Comparison of ENCODE assay signal across 8 mouse cellular contexts in the genomic region with DNA sequence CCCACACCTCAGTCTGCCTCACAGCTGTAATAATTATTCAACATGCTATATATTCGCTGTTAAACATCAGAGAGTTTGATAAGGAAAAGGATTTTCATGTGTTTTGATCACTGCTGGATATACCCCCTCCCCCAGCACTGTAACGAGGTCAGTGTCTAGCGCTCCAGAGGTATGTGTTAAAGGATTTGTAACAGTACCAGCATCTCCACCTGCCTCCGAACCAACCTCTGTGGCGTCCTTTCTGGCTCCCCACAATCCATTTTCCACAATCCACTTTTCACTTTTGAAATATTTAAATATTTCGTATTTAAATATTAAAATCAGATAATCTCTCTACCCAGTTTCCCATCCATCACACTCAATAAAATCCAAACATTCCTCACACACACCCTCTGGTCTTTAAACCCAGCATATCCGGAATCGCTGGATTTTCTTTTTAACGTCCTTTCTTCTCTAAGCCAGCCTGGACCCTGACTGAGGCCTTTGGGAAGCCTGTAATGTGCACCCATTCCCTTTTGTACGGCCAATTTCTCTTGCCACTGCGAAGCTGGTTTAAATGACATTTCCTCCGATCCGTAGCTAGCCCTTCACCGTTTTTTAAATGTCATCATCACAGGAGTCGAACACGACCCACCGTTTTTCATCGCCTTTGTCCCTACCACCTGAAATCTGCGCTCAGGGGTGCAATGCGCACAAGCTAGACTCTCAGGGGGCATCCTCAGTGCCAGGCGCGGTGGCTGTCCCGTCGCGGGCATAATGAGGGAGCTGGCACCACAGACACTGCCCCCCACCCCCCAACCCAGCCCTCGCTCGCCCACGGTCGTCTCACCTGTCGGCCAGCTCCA. TPM values are rescaled to one million over a fixed set of nuclear protein-coding genes. Genes with fewer than 3 reads are reported as not detected.
DNase-seq lines count a peak whose midpoint lies in the region; ATAC-seq and TF ChIP-seq lines count a peak whose summit lies in the region.

No protein-coding gene starts in this region.

- peak overlapping the region; percentile 97 for H3K9ac ChIP-seq in liver, adult 2 months (ENCODE audit: low read depth, low read length)
- peak overlapping the region; percentile 91 for H3K9ac ChIP-seq in liver, embryonic 14.5 days (replicated peaks)
- peak overlapping the region; percentile 86 for H3K9ac ChIP-seq in stomach, postnatal 0 days (ENCODE audit: low read length)

- H3K9me3 ChIP-seq in liver, embryonic 14.5 days (ENCODE audit: control insufficient read depth, low read length) = no peaks in the 10 kb centered on the region
- no peaks in the 10 kb centered on the region for H3K9me3 ChIP-seq in stomach, postnatal 0 days (ENCODE audit: control insufficient read depth, low read length)

- H3K4me1 ChIP-seq in liver, adult 2 months (ENCODE audit: control insufficient read depth, insufficient read depth, low read length) = peaks cover 5% of the 10 kb centered on the region
- peaks cover 11 to 12% of the 10 kb centered on the region in 2 experiments for H3K4me1 ChIP-seq in liver, embryonic 14.5 days (replicated peaks; ENCODE audit: control insufficient read depth in 2 of 2, insufficient read depth in 2 of 2, low read length in 1 of 2)
- H3K4me1 ChIP-seq in stomach, postnatal 0 days (replicated peaks; ENCODE audit: control insufficient read depth, insufficient read depth) = 0 out of 2 replicates have a peak, but pooled peaks cover 3% of the 10 kb centered on the region

- peak overlapping the region; percentile 82 for H3K4me2 ChIP-seq in liver, embryonic 14.5 days (ENCODE audit: low read depth)
- peak overlapping the region; percentile 99 for H3K4me2 ChIP-seq in stomach, postnatal 0 days (replicated peaks; ENCODE audit: low read depth)

- TF ChIP-seq EP300 in liver, embryonic 14.5 days (IDR thresholded peaks at IDR 0.05; ENCODE audit: low read depth) = no peak
- TF ChIP-seq EP300 in stomach, postnatal 0 days (optimal IDR thresholded peaks at IDR 0.05) = no peak

- TF ChIP-seq POLR2A in liver, adult 2 months (IDR thresholded peaks at IDR 0.05; ENCODE audit: extremely low read depth, insufficient read depth, low read length) = no peak
- TF ChIP-seq POLR2A in brain, embryonic 14.5 days (IDR thresholded peaks at IDR 0.05; ENCODE audit: borderline replicate concordance, extremely low read depth, insufficient read depth, insufficient read length, poor library complexity, severe bottlenecking) = no peak

- no peaks in the 10 kb centered on the region for H3K27me3 ChIP-seq in liver, adult 2 months (ENCODE audit: control insufficient read depth, insufficient read depth, low read length)
- no peaks in the 10 kb centered on the region for H3K27me3 ChIP-seq in liver, embryonic 14.5 days (ENCODE audit: control insufficient read depth, insufficient read depth, low read length)
- H3K27me3 ChIP-seq in stomach, postnatal 0 days (ENCODE audit: control insufficient read depth, insufficient read depth, low read length) = no peaks in the 10 kb centered on the region

- H3K79me2 ChIP-seq in liver, adult 2 months (ENCODE audit: control insufficient read depth, insufficient read depth, low read length) = peaks cover 31% of the 10 kb centered on the region

- H3K36me3 ChIP-seq in liver, adult 2 months (ENCODE audit: control insufficient read depth, insufficient read depth, low read length) = peaks cover 10% of the 10 kb centered on the region
- no peaks in the 10 kb centered on the region for H3K36me3 ChIP-seq in liver, embryonic 14.5 days (replicated peaks; ENCODE audit: control insufficient read depth, insufficient read depth, low read depth)
- H3K36me3 ChIP-seq in stomach, postnatal 0 days (ENCODE audit: control insufficient read depth, insufficient read depth, low read length) = 0 out of 2 replicates have a peak, but pooled peaks cover 3% of the 10 kb centered on the region

- no peak for TF ChIP-seq CTCF in liver, adult 2 months (IDR thresholded peaks at IDR 0.05; ENCODE audit: low read depth, low read length)
- no peak for TF ChIP-seq CTCF in brain, embryonic 14.5 days (IDR thresholded peaks at IDR 0.05; ENCODE audit: borderline replicate concordance, extremely low read depth, insufficient read depth, insufficient read length)
- no peak for TF ChIP-seq CTCF in liver, embryonic 14.5 days (IDR thresholded peaks at IDR 0.05; ENCODE audit: low read depth)
- no peak for TF ChIP-seq CTCF in stomach, postnatal 0 days (IDR thresholded peaks at IDR 0.05; ENCODE audit: low read depth)

- DNase-seq in liver, adult 2 months (ENCODE audit: extremely low read depth, low read depth, low spot score) = no peak
- no peak for DNase-seq in liver
- DNase-seq in brain, embryonic 14.5 days (ENCODE audit: low read depth) = peak; percentile 45
- DNase-seq in forelimb bud, embryonic 11.5 days (ENCODE audit: low read depth, low spot score) = peak; percentile 17
- no peak for DNase-seq in liver, embryonic 14.5 days (ENCODE audit: low read depth in 3 of 3, low spot score in 3 of 3)
- no peak for DNase-seq in stomach, postnatal 0 days (ENCODE audit: low spot score)
- no peak for DNase-seq in testis, postnatal 14 days (ENCODE audit: low spot score)
- no peak for DNase-seq in ovary, postnatal 14 days (ENCODE audit: low spot score)

- H3K4me3 ChIP-seq in liver, adult 2 months (ENCODE audit: insufficient read depth, low read depth, low read length) = peak overlapping the region; percentile 99
- peak overlapping the region; percentile 89 to 91 for H3K4me3 ChIP-seq in liver, embryonic 14.5 days (ENCODE audit: insufficient read depth in 1 of 2, low read depth in 2 of 2, low read length in 2 of 2)
- H3K4me3 ChIP-seq in stomach, postnatal 0 days (ENCODE audit: low read depth, low read length) = peak overlapping the region; percentile 77

- no peak for ATAC-seq in liver, embryonic 14.5 days (ENCODE audit: insufficient read depth)
- ATAC-seq in stomach, postnatal 0 days (ENCODE audit: low FRiP score, low TSS enrichment) = no peak

- H3K27ac ChIP-seq in liver, adult 2 months (replicated peaks; ENCODE audit: insufficient read depth, low read depth, low read length) = no peak overlapping the region
- H3K27ac ChIP-seq in liver, embryonic 14.5 days = no peak overlapping the region
- peak overlapping the region; percentile 86 for H3K27ac ChIP-seq in stomach, postnatal 0 days (replicated peaks)

- 6% methylated on average over 30 of the region's 30 CpGs for WGBS in liver, adult 2 months
- 8% methylated on average over 30 of the region's 30 CpGs for WGBS in liver, embryonic 14.5 days (ENCODE audit: insufficient replicate concordance)
- 3% methylated on average over 30 of the region's 30 CpGs for WGBS in stomach, postnatal 0 days

RNA-seq across cellular contexts. Expression of a gene that starts 1.0 kb away (rescaled TPM):
- 6.9 and 7.6 TPM in 2 replicates for total RNA-seq in liver, adult 2 months (2014; rRNA removed)
- polyA plus RNA-seq in liver, adult 2 months (2012; rRNA removed) = 1.1 and 1.6 TPM in 2 replicates
- 5.4 and 10.7 TPM in 2 replicates for polyA plus RNA-seq in brain, embryonic 14.5 days (2012; rRNA removed)
- polyA plus RNA-seq in liver, embryonic 14.5 days (2012; rRNA removed) = 0.90 and 1.2 TPM in 2 replicates
- 1.8 and 2.2 TPM in 2 replicates for polyA plus RNA-seq in liver, embryonic 14.5 days (2014; fragmentation: Nextera tagmentation; extraction: Ambion mirVana)
- polyA plus RNA-seq in stomach, postnatal 0 days (2015; fragmentation: Nextera tagmentation; extraction: Ambion mirVana) = 2.6 and 3.3 TPM in 2 replicates

RNA-seq across cellular contexts. Expression of a gene that starts 29.9 kb away (rescaled TPM):
- 0.18 TPM in 1 of 2 replicates, not detected in the other for total RNA-seq in liver, adult 2 months (2014; rRNA removed)
- 0.05 TPM in 1 of 2 replicates, not detected in the other for polyA plus RNA-seq in liver, adult 2 months (2012; rRNA removed)
- 0.96 and 1.4 TPM in 2 replicates for polyA plus RNA-seq in brain, embryonic 14.5 days (2012; rRNA removed)
- 0.08 and 0.16 TPM in 2 replicates for polyA plus RNA-seq in liver, embryonic 14.5 days (2012; rRNA removed)
- polyA plus RNA-seq in liver, embryonic 14.5 days (2014; fragmentation: Nextera tagmentation; extraction: Ambion mirVana) = 0.11 and 0.15 TPM in 2 replicates
- polyA plus RNA-seq in stomach, postnatal 0 days (2015; fragmentation: Nextera tagmentation; extraction: Ambion mirVana) = 0.16 and 0.22 TPM in 2 replicates

RNA-seq across cellular contexts. Expression of a gene that starts 30.0 kb away (rescaled TPM):
- 4.4 and 5.2 TPM in 2 replicates for total RNA-seq in liver, adult 2 months (2014; rRNA removed)
- polyA plus RNA-seq in liver, adult 2 months (2012; rRNA removed) = 3.9 and 4.8 TPM in 2 replicates
- polyA plus RNA-seq in brain, embryonic 14.5 days (2012; rRNA removed) = 99.3 and 111 TPM in 2 replicates
- polyA plus RNA-seq in liver, embryonic 14.5 days (2012; rRNA removed) = 10.2 and 13.0 TPM in 2 replicates
- 15.5 and 16.3 TPM in 2 replicates for polyA plus RNA-seq in liver, embryonic 14.5 days (2014; fragmentation: Nextera tagmentation; extraction: Ambion mirVana)
- polyA plus RNA-seq in stomach, postnatal 0 days (2015; fragmentation: Nextera tagmentation; extraction: Ambion mirVana) = 69.6 and 70.7 TPM in 2 replicates

RNA-seq across cellular contexts. Expression of a gene that starts 56.1 kb away (rescaled TPM):
- 0.74 and 1.1 TPM in 2 replicates for total RNA-seq in liver, adult 2 months (2014; rRNA removed)
- 1.7 and 1.9 TPM in 2 replicates for polyA plus RNA-seq in liver, adult 2 months (2012; rRNA removed)
- 25.0 and 32.8 TPM in 2 replicates for polyA plus RNA-seq in brain, embryonic 14.5 days (2012; rRNA removed)
- 4.4 and 5.3 TPM in 2 replicates for polyA plus RNA-seq in liver, embryonic 14.5 days (2012; rRNA removed)
- 5.0 and 6.3 TPM in 2 replicates for polyA plus RNA-seq in liver, embryonic 14.5 days (2014; fragmentation: Nextera tagmentation; extraction: Ambion mirVana)
- polyA plus RNA-seq in stomach, postnatal 0 days (2015; fragmentation: Nextera tagmentation; extraction: Ambion mirVana) = 59.5 and 62.1 TPM in 2 replicates

RNA-seq across cellular contexts. Expression of a gene that starts 56.2 kb away (rescaled TPM):
- total RNA-seq in liver, adult 2 months (2014; rRNA removed) = 205 and 272 TPM in 2 replicates
- polyA plus RNA-seq in liver, adult 2 months (2012; rRNA removed) = 118 and 124 TPM in 2 replicates
- polyA plus RNA-seq in brain, embryonic 14.5 days (2012; rRNA removed) = 189 and 209 TPM in 2 replicates
- 35.5 and 45.9 TPM in 2 replicates for polyA plus RNA-seq in liver, embryonic 14.5 days (2012; rRNA removed)
- polyA plus RNA-seq in liver, embryonic 14.5 days (2014; fragmentation: Nextera tagmentation; extraction: Ambion mirVana) = 68.2 and 76.7 TPM in 2 replicates
- 70.3 and 70.6 TPM in 2 replicates for polyA plus RNA-seq in stomach, postnatal 0 days (2015; fragmentation: Nextera tagmentation; extraction: Ambion mirVana)

Comparison
In these comparisons a context has a peak if more than half of its experiments do, and no peak if none do; other contexts are left out.
1. DNase-seq: peak in brain, embryonic 14.5 days (single experiment) and forelimb bud, embryonic 11.5 days (single experiment); none in liver, adult 2 months (single experiment), liver (single experiment), liver, embryonic 14.5 days (0 of 3), stomach, postnatal 0 days (single experiment), testis, postnatal 14 days (single experiment) and ovary, postnatal 14 days (single experiment).
2. Peak in every context shown above with its lines, with median percentiles within 50 percentile points of each other: H3K4me3 ChIP-seq and H3K9ac ChIP-seq.